Mouse (Mus musculus): ENCODE data around the gene Wnt11.

GRCm38 (mm10) chr7:98848899-98849640, 14.2 kb downstream of the Wnt11 start:
- TF ChIP-seq CTCF (IDR thresholded peaks at IDR 0.05; ENCODE audit: borderline replicate concordance, extremely low read depth, insufficient read depth, insufficient read length) (no peak), POLR2A (IDR thresholded peaks at IDR 0.05; ENCODE audit: borderline replicate concordance, extremely low read depth, insufficient read depth, insufficient read length, poor library complexity, severe bottlenecking) (no peak)
